Mouse (Mus musculus): ENCODE measurements around the gene Tspan4. TPM values are rescaled to one million over a fixed set of nuclear protein-coding genes. Genes with fewer than 3 reads are reported as not detected.

The Tspan4 gene
- total RNA-seq, 2 experiments from 2014 or later: 13.1 to 13.7 TPM

GRCm38 (mm10) chr7:141510196-141510595 is 35.2 kb downstream of the Tspan4 start:
- DNase-seq: no peak

GRCm38 (mm10) chr7:141510681-141511191 is 35.7 kb downstream of the Tspan4 start:
- DNase-seq: no peak

GRCm38 (mm10) chr7:141517638-141518037 is 42.6 kb downstream of the Tspan4 start:
- no peak for DNase-seq

- no peak for DNase-seq
Observed at GRCm38 (mm10) chr7:141518296-141518695, 43.3 kb downstream of the Tspan4 start.

GRCm38 (mm10) chr7:141518926-141519325 is 43.9 kb downstream of the Tspan4 start:
- no peak for DNase-seq

- no peak for DNase-seq
Observed at GRCm38 (mm10) chr7:141519795-141520194, 44.8 kb downstream of the Tspan4 start.

- DNase-seq: no peak
Observed at GRCm38 (mm10) chr7:141523007-141523406, 48.0 kb downstream of the Tspan4 start.

- DNase-seq: no peak
Observed at GRCm38 (mm10) chr7:141524271-141524670, 49.2 kb downstream of the Tspan4 start.

GRCm38 (mm10) chr7:141524760-141525579 is 49.9 kb downstream of the Tspan4 start:
- peak; percentile 71 to 77 for DNase-seq

- DNase-seq: no peak
Observed at GRCm38 (mm10) chr7:141525580-141525925, 50.5 kb downstream of the Tspan4 start.

GRCm38 (mm10) chr7:141535570-141535969 is 60.5 kb downstream of the Tspan4 start:
- DNase-seq: no peak

- DNase-seq: no peak
Observed at GRCm38 (mm10) chr7:141538852-141539555, 64.0 kb downstream of the Tspan4 start.

- DNase-seq: peak; percentile 97 to 98
Observed at GRCm38 (mm10) chr7:141539556-141540311, 64.7 kb downstream of the Tspan4 start, which contains the start of gene Chid1. Gene Chid1 (minus strand): TSS chr7:141539857.

GRCm38 (mm10) chr7:141540312-141541081 is 65.5 kb downstream of the Tspan4 start:
- peak; percentile 72 to 74 for DNase-seq

- no peak for DNase-seq
Observed at GRCm38 (mm10) chr7:141541681-141542080, 66.6 kb downstream of the Tspan4 start.

GRCm38 (mm10) chr7:141542588-141542987 is 67.5 kb downstream of the Tspan4 start:
- no peak for DNase-seq

Other genes starting within 250 kb of the Tspan4 start
- gene Phrf1, start 246.5 kb upstream of the Tspan4 start, total RNA-seq (2021): 10 to 100 TPM; 79.9 to 86.9 TPM
- 1 to 10 TPM in 1 of 2 experiments, under 1 TPM in 1; 0.51 to 1.2 TPM for gene Irf7, start 208.8 kb upstream of the Tspan4 start, total RNA-seq (2021)
- not detected for gene Cdhr5, start 198.5 kb upstream of the Tspan4 start, total RNA-seq (2021)
- gene Sct, start 196.1 kb upstream of the Tspan4 start, total RNA-seq (2021): not detected
- under 1 TPM in 1 of 2 experiments, not detected in 1; 0.18 TPM for gene Drd4, start 183.2 kb upstream of the Tspan4 start, total RNA-seq (2021)
- 10 to 100 TPM; 79.4 to 82.5 TPM for gene Deaf1, start 147.6 kb upstream of the Tspan4 start, total RNA-seq (2021)
- gene Tmem80, start 147.5 kb upstream of the Tspan4 start, total RNA-seq (2021): 10 to 100 TPM; 32.4 to 34.3 TPM
- gene Eps8l2, start 136.4 kb upstream of the Tspan4 start, total RNA-seq (2021): 1 to 10 TPM; 4.6 to 5.8 TPM
- 100 to 1,000 TPM; 119 to 121 TPM for gene Taldo1, start 83.0 kb upstream of the Tspan4 start, total RNA-seq (2021)
- 10 to 100 TPM; 42.2 to 48.4 TPM for gene Gatd1, start 61.1 kb upstream of the Tspan4 start, total RNA-seq (2021)
- 100 to 1,000 TPM; 250 to 269 TPM for gene Cend1, start 45.7 kb upstream of the Tspan4 start, total RNA-seq (2021)
- gene Slc25a22, start 37.3 kb upstream of the Tspan4 start, total RNA-seq (2021): 100 to 1,000 TPM; 319 to 341 TPM
- 1 to 10 TPM in 1 of 2 experiments, under 1 TPM in 1; 0.66 to 1.1 TPM for gene Pidd1, start 31.2 kb upstream of the Tspan4 start, total RNA-seq (2021)
- gene Rplp2, start 27.9 kb upstream of the Tspan4 start, total RNA-seq (2021): 100 to 1,000 TPM; 556 TPM
- 10 to 100 TPM; 17.7 to 27.0 TPM for gene Pnpla2, start 20.0 kb upstream of the Tspan4 start, total RNA-seq (2021)
- gene Cracr2b, start 14.1 kb upstream of the Tspan4 start, total RNA-seq (2021): 1 to 10 TPM; 3.9 to 6.0 TPM
- 10 to 100 TPM; 21.4 to 21.5 TPM for gene Cd151, start 7.8 kb upstream of the Tspan4 start, total RNA-seq (2021)
- 10 to 100 TPM; 42.8 to 44.9 TPM for gene Polr2l, start 108 bp upstream of the Tspan4 start, total RNA-seq (2021)
- gene Chid1, start 64.6 kb downstream of the Tspan4 start, total RNA-seq (2021): 10 to 100 TPM; 73.0 to 73.3 TPM
- 100 to 1,000 TPM; 231 to 245 TPM for gene Ap2a2, start 86.9 kb downstream of the Tspan4 start, total RNA-seq (2021)
- gene Muc6, start 180.1 kb downstream of the Tspan4 start, total RNA-seq (2021): not detected
- 1 to 10 TPM in 1 of 2 experiments, not detected in 1; 2.1 TPM for gene Muc2, start 215.1 kb downstream of the Tspan4 start, total RNA-seq (2021)

Measured in layer of hippocampus, postnatal 36 days (tissue).